Mouse (Mus musculus) MEL (cell line): ENCODE results near the gene Mta3.

Experiments
- CHD1 ChIP-seq: IDR thresholded peaks from 2 replicates; pipeline ENCODE4 v1.6.1; 2012; ENCODE audit warnings: low read depth, mild to moderate bottlenecking, inconsistent platforms, low read length, improper control_type of control experiment
- POLR2A ChIP-seq, 2 experiments: IDR thresholded peaks; 2 replicates each; pipeline ENCODE4 v1.6.1; 2011 to 2012; ENCODE audit warnings: low read length in 2 of 2, mild to moderate bottlenecking in 2 of 2, control low read depth in 1 of 2, improper control_type of control experiment in 1 of 2, low read depth in 1 of 2, moderate library complexity in 1 of 2; ENCODE audit not compliant: control insufficient read depth in 1 of 2, insufficient read depth in 1 of 2, poor library complexity in 1 of 2
- RCOR1 ChIP-seq: IDR thresholded peaks from 2 replicates; pipeline ENCODE4 v1.6.1; 2012; ENCODE audit warnings: low read depth, mild to moderate bottlenecking, inconsistent platforms, low read length, improper control_type of control experiment

GRCm38 (mm10) chr17:83737775-83738174 lies 31.8 kb downstream of the Mta3 start:
- no peak for TF ChIP-seq POLR2A (IDR thresholded peaks at IDR 0.05; ENCODE audit: control insufficient read depth in 1 of 2, insufficient read depth in 1 of 2, low read depth in 1 of 2, low read length in 2 of 2, poor library complexity in 1 of 2)
- TF ChIP-seq RCOR1, result no peak
- TF ChIP-seq CHD1, result no peak
